Mouse (Mus musculus): ENCODE data around the gene Brk1. TPM values are rescaled to one million over a fixed set of nuclear protein-coding genes. Genes with fewer than 3 reads are reported as not detected.

The Brk1 gene
- polyA plus RNA-seq, 3 experiments from 2014 or later, result 274 to 315 (median 285) TPM

GRCm38 (mm10) chr6:113623941-113624751 is 19.6 kb downstream of the Brk1 start, which contains the start of gene Vhl:
TSS of gene Vhl (plus strand) at chr6:113623959.
- peak; percentile 81 for ATAC-seq

DNA sequence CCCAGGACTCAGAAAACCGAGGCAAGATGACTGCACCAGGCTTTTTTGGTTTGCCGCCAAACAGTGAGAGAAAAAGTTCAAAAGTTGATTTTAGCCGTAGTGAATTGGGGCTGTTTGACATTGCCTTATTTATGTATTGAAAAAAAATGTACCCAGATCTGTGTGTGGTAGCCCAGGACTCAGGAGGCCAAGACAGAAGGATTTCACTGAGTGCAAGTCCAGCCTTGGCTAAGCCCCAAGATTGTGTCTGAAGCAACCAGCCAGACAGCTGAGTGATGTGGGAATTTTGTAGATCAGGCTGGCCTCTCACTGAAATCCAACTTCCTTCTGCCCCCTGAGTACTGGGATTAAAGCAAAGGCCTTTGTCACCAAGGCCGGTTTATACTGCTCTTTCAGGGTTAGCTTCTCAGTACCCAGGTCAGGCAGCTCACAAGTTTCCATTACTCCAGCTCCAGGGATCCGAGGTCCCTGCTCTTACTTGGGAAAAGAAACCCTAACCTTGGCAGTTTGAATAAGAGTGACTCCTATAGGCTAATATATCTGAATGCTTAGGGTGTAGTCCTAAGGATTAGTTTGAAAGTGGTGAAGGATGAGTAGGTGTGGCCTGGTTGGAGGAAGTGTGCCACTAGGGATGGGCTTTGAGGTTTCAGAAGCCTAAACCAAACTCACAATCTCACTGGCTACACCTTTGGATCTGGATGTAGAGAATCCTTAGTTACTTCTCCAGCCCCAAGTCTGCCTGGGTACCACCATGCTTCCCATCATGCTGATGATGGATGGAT is 20.6 kb downstream of the Brk1 start:
- ATAC-seq, result no peak

DNA sequence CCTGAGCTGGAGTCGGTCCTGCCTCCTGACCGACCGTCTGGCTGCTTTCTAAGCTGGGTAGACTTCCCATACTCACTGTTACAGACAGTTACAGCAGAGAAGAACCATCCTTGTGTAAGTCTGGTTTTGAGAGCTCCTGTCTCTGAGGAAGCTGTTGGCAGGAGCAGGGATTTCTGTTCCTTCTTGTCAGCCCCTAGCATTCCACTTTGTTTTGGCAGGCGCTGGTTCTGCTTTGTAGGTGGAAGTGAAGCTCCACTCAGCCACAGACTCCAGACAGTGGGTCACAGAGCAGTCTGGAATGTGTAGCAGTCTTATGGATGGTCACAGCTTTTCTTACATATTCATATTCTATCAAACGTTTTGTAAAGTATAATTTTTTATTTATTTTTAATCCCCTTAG is 25.8 kb downstream of the Brk1 start:
- ATAC-seq, result no peak

DNA sequence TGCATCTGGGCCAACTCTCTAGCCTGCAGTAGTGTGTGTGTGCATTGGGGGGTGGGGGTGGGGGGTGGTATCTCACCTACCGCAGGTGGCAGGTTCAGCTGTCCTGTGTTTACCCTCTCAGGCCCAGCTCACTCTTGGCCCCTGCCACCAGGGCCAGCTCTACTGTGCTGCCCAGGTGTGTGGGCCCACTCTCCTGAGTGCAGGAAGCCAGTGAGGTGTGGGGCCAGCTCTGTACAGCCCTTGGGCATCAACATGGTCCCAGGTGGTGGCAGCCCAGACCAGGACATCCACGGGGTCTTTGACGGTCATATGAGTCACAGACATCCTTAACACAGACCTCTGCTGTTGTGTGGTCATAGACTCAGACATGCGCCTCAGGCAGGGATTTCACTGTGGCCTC is 28.3 kb downstream of the Brk1 start:
- no peak for ATAC-seq

- peak; percentile 98 for ATAC-seq
These were observed 33.9 kb downstream of the Brk1 start, which contains the start of gene Irak2 for GRCm38 (mm10) chr6:113638302-113639040. TSS of gene Irak2 (plus strand) at chr6:113638467.

- ATAC-seq, result no peak
These were observed 34.6 kb downstream of the Brk1 start for GRCm38 (mm10) chr6:113639201-113639600.

DNA sequence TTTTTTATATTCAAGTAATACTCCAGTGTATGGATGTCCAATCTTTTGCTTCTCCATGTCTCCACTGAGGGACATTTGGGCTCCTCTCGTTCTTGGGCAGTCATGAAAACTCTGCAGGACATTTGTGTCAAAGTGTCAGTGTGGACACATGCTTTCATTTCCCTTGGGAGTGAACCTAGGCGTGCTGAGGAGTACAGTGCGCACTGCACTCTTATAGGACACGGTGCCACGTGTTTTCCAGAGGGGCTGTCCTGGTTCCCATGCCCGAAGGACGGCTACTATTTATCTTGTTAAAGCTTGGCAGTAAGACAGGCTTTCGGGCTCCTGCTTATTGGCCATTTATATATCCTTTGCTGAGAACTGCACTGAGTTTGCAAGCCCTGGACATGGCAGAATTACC is 38.0 kb downstream of the Brk1 start:
- ATAC-seq, result no peak

DNA sequence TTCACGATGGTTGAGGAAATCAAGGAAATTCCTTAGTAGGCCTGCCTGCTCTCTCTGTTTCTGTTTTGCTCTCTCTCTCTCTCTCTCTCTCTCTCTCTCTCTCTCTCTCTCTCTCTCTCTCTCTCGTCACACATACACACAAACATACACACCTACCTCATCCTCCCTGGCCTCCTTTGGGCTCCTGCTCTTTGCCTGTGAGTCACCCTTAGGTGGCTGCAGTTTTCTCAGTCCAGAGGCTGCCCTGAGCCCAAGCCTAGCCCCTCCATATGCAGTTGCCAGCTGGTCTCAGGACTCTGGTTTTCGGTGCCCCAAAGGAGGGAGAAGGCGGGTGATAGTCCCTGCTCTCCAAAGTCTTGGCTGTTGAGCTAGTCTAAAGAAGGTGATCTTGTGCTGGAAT is 38.4 kb downstream of the Brk1 start:
- ATAC-seq, result no peak

- no peak for ATAC-seq
These were observed 39.4 kb downstream of the Brk1 start for GRCm38 (mm10) chr6:113643967-113644366.

- peak; percentile 65 for ATAC-seq
These were observed 40.2 kb downstream of the Brk1 start for GRCm38 (mm10) chr6:113644808-113645207.

- no peak for ATAC-seq
These were observed 45.0 kb downstream of the Brk1 start for GRCm38 (mm10) chr6:113649346-113650196.

GRCm38 (mm10) chr6:113650197-113650640 is 45.6 kb downstream of the Brk1 start:
- ATAC-seq, result no peak

GRCm38 (mm10) chr6:113651626-113652025 is 47.1 kb downstream of the Brk1 start:
- no peak for ATAC-seq

DNA sequence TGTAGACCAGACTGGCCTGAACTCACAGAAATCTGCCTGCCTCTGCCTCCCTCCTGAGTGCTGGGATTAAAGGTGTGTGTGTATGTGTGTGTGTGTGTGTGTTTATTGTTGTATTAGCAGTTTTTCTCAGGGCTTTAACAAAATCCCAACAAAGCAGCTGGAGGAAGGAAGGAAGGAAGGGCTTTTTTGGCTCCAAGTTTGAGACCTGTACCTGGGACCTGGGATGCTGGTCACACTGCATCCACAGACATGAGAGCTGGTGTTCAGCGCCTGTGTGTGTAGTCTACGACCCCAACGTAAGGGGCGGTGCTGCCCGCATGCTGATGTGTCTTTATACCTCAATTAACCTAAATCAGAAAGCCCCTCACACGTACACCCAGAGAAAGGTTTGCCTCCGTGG is 49.0 kb downstream of the Brk1 start:
- no peak for ATAC-seq

DNA sequence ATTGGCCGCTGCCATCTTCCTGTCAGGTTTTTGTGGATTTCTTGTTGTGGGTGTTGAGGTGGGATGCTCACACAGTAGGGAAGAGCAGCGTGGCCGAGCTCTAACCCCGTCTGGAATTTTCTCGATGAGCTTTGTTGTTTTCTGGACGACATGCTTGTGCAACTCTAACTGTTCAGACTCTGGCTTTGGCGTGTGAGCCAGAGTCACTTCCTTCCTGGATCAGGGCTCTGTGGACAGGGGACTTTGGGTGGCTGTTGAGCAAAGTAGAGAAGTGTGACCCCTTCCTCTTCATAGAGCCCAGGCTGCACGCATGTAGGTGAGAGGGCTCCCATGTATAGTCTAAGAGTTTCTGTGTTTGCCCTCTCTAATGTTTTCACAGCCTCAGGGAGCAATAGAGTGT is 49.5 kb downstream of the Brk1 start:
- no peak for ATAC-seq

- peak; percentile 62 for ATAC-seq
These were observed 50.3 kb downstream of the Brk1 start for GRCm38 (mm10) chr6:113654753-113655397.

DNA sequence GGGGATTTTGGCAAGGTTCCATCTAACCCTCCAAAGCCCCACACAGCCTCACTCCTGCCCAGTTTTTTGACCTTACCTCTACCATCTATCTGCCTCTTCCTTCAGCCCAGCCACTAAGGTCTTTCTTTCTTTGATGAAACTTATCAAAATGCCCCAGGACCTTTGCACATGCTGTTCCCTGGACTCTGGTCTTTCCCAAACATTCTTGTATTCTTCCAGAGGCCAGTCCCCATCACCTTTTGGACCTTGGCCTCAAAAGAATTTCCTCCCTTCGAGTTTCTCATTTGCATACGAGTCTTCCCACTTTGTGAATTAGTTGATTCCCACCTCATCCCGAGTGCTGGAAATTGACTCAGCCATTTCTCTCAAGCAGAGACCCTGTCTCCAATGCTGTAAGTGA is 50.9 kb downstream of the Brk1 start:
- ATAC-seq, result no peak

DNA sequence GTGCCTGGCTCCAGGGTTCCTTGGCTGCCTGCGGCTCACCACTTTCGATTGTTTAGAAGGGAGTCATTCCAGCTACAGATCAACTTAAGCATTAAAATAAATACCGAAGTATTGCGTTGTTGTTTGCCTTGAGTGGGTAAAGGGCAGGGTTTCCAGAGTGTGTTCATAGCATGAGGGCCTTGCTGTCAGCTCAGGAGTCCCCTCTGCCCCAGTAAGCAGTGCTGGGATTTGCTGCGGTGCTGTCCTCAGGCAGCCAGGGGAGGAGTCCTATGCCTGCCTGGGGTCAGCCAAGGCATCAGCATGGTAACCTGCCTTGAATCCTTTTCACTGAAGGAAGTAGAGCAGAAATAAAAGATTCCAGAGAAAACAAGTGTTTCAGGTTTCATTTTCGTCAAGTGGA is 52.3 kb downstream of the Brk1 start:
- ATAC-seq, result no peak

GRCm38 (mm10) chr6:113658226-113658625 is 53.7 kb downstream of the Brk1 start:
- no peak for ATAC-seq

GRCm38 (mm10) chr6:113659648-113660491 is 55.3 kb downstream of the Brk1 start:
- no peak for ATAC-seq
